Mouse (Mus musculus) stomach, embryonic 16.5 days (tissue): ENCODE measurements around the gene Bloc1s5. TPM values are rescaled to one million over a fixed set of nuclear protein-coding genes. Genes with fewer than 3 reads are reported as not detected.
A peak's percentile ranks its signal among the peaks of the same experiment; 100 is the strongest.

Source experiments
- ATAC-seq: fragments of 200-750 bp; cut with Nextera tagmentation; 2 replicates; pipeline ENCODE4 v1.8.0; 2017; ENCODE audit warnings: moderate number of reproducible peaks, moderate TSS enrichment; ENCODE audit not compliant: insufficient read depth, low FRiP score
- H3K27ac ChIP-seq: fragments of 300-500 bp; sonication (generic); 2 replicates; pipeline ENCODE4 v1.5.1; 2014; ENCODE audit warnings: low read length
- H3K27me3 ChIP-seq: fragments of 300-500 bp; sonication (generic); 2 replicates; pipeline ENCODE4 v1.6.1; 2014; ENCODE audit warnings: low read length, control low read depth, mixed read lengths; ENCODE audit not compliant: control insufficient read depth, insufficient read depth
- H3K36me3 ChIP-seq: fragments of 300-500 bp; sonication (generic); 2 replicates; pipeline ENCODE4 v1.6.1; 2014; ENCODE audit warnings: low read length; ENCODE audit not compliant: control insufficient read depth, insufficient read depth
- H3K4me1 ChIP-seq: fragments of 300-500 bp; sonication (generic); 2 replicates; pipeline ENCODE4 v1.6.1; 2014; ENCODE audit warnings: low read length, control low read depth, mixed read lengths; ENCODE audit not compliant: control insufficient read depth, insufficient read depth
- H3K4me2 ChIP-seq: fragments of 300-500 bp; sonication (generic); 2 replicates; pipeline ENCODE4 v1.6.1; 2014; ENCODE audit warnings: low read depth, low read length, mixed read lengths
- H3K4me3 ChIP-seq: fragments of 300-500 bp; sonication (generic); replicated peaks from 2 replicates; pipeline ENCODE4 v1.5.1; 2014; ENCODE audit warnings: mild to moderate bottlenecking, low read length
- H3K9ac ChIP-seq: fragments of 300-500 bp; sonication (generic); 2 replicates; pipeline ENCODE4 v1.6.1; 2014; ENCODE audit warnings: low read length
- H3K9me3 ChIP-seq: fragments of 300-500 bp; sonication (generic); replicated peaks from 2 replicates; pipeline ENCODE4 v1.6.1; 2016; ENCODE audit warnings: low read length, control low read depth; ENCODE audit not compliant: control insufficient read depth
- WGBS: fragments of 180-500 bp; shearing (Covaris S2); extraction: QIAGEN DNeasy Blood & Tissue Kit; methylation state at CpG from one replicate; pipeline ENCODE4 v1.1.7; 2014; 5-methylcytosine and 5-hydroxymethylcytosine counted together
- polyA plus RNA-seq: library from polyadenylated mRNA; unstranded; fragments of >200 nt; fragmentation: Nextera tagmentation; extraction: Ambion mirVana; gene quantifications from 2 replicates; pipeline ENCODE4 v1.2.1, GENCODE M21; 2015

Bloc1s5 gene
- polyA plus RNA-seq, 1 experiment from 2014 or later, result 18.5 TPM

DNA sequence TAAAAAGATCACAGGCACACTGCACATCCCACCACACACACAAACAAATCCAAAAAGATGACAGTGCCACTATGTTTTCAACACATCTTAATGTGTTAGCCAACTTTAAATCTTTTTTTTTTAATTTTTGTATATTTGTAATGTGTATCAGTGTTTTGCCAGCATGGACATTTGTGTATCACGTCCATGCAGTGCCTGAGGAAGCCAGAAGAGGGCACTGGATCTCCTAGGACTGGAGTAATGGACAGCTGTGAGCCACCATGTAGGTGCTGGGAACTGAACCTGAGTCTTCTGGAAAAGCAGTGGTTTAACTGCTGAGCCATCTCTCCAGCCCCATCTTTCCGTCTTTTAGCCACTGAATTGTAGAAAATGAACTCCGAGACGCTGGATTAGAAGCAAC, 22.7 kb downstream of the Bloc1s5 start:
- no peaks in the 10 kb centered on the region for H3K27me3 ChIP-seq
- 92% methylated on average over 4 of the region's 4 CpGs for WGBS

DNA sequence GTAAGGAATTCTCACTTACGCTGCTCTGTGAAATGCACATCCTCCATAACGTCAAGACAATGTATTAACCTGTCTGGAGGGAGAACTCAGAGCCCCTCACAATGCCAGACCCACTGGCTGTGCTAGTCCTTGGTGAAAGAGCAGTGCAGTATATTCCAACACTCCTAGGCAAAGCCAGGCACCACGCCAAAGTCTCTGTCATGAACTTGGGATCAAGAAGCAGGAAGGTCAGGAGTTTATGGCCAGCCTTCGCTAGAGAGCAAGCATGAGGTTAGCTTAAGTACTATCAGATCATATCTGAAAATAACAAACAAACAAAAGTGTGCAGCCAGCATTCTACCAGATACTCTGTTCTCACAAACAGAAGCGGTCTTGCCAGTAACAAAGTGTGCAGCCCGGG, 24.6 kb downstream of the Bloc1s5 start:
- 83% methylated on average over 6 of the region's 6 CpGs for WGBS
- no peaks in the 10 kb centered on the region for H3K36me3 ChIP-seq
- ATAC-seq, result no peak
- H3K27ac ChIP-seq, result no peak overlapping the region
- H3K4me2 ChIP-seq, result no peak overlapping the region
- H3K4me1 ChIP-seq, result 0 out of 2 replicates have a peak, but pooled peaks cover 4% of the 10 kb centered on the region
- H3K9me3 ChIP-seq, result no peaks in the 10 kb centered on the region; the same call in 1 of the 2 replicates
- no peaks in the 10 kb centered on the region for H3K27me3 ChIP-seq
- H3K4me3 ChIP-seq, result no peak overlapping the region
- no peak overlapping the region for H3K9ac ChIP-seq

More for the DNA sequence above, 22.7 kb downstream of the Bloc1s5 start:
- no peak for ATAC-seq
- Histone ChIP-seq H3K4me2 (no peak overlapping the region), H3K27ac (no peak overlapping the region), H3K36me3 (no peaks in the 10 kb centered on the region), H3K4me3 (no peak overlapping the region), H3K9me3 (no peaks in the 10 kb centered on the region; the same call in 1 of the 2 replicates), H3K4me1 (0 out of 2 replicates have a peak, but pooled peaks cover 4% of the 10 kb centered on the region), H3K9ac (no peak overlapping the region)

DNA sequence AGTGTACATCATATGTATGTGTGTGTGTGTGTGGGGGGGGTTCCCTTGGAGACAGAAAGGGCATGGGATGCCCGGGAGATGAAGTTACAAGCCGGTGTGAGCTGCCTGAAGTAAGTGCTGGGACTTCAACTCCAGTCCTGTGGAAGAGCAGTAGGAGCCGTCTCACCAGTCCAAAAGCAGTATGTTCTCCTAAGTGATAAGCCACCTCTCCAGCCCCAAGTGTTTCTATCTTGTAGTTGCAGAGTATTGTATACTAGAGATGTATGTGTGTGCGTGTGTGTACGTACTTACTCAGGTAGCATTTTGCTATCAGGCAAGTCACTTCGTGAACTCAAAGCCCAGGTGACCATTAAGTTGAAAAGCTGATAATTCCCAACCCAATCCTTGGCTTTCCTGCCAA, 27.8 kb downstream of the Bloc1s5 start:
- ATAC-seq, result no peak
- Histone ChIP-seq H3K9ac (no peak overlapping the region), H3K9me3 (no peaks in the 10 kb centered on the region), H3K27ac (no peak overlapping the region), H3K4me1 (peaks cover 10% of the 10 kb centered on the region; the same call in 1 of the 2 replicates), H3K27me3 (no peaks in the 10 kb centered on the region), H3K36me3 (no peaks in the 10 kb centered on the region), H3K4me2 (no peak overlapping the region), H3K4me3 (no peak overlapping the region)
- WGBS, result 86% methylated on average over 6 of the region's 6 CpGs

DNA sequence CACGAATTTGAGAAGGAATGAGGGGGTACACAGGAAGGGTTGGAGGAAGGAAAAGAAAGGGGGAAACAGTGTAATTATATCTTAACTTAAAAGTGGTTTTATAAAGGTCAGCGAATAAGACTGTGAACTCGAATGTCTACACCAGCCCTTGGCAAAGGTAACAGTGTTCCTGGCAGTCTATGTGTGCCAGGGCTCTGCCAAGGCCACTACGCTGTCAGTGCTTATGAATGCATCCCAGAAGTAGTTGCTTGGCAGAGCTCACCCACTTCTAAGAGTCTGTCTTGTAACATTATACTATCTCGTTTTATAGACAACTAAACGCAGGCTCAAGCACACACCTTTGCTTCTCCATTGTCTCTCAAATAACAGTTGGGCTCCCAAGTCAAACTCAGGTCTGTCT, 29.6 kb downstream of the Bloc1s5 start:
- H3K4me1 ChIP-seq, result peaks cover 12% of the 10 kb centered on the region; the same call in 1 of the 2 replicates
- no peaks in the 10 kb centered on the region for H3K36me3 ChIP-seq
- WGBS, result 78% methylated on average over 6 of the region's 6 CpGs
- H3K4me2 ChIP-seq, result no peak overlapping the region
- H3K27ac ChIP-seq, result no peak overlapping the region
- no peaks in the 10 kb centered on the region for H3K9me3 ChIP-seq
- no peak for ATAC-seq
- no peaks in the 10 kb centered on the region for H3K27me3 ChIP-seq
- H3K4me3 ChIP-seq, result no peak overlapping the region
- H3K9ac ChIP-seq, result no peak overlapping the region

DNA sequence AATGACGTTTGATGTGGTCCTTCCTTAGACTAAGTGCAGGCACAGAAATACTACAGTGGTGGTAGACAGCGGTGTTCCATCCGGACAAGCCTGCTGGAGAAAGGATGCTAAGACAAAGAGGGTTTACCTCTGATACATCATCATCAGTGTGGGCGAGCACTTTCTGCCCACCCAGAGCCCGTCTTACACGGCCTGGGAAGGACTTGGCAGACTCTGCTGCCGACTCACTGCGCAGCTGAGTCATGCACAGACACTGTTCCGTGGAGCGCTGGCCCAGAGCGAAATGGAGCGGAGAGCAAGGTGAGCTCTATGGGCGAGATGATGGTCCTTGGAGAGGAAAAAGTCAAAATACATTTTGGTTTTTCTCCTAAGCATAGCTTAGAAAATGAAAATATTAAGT, 31.9 kb downstream of the Bloc1s5 start:
- Histone ChIP-seq H3K27me3 (no peaks in the 10 kb centered on the region), H3K4me2 (no peak overlapping the region), H3K4me1 (peaks cover 12% of the 10 kb centered on the region; the same call in 1 of the 2 replicates), H3K9me3 (no peaks in the 10 kb centered on the region), H3K27ac (peak overlapping the region; percentile 29; the same call in 1 of the 2 replicates), H3K4me3 (no peak overlapping the region), H3K36me3 (no peaks in the 10 kb centered on the region), H3K9ac (no peak overlapping the region)
- ATAC-seq, result no peak
- 75% methylated on average over 13 of the region's 13 CpGs for WGBS

DNA sequence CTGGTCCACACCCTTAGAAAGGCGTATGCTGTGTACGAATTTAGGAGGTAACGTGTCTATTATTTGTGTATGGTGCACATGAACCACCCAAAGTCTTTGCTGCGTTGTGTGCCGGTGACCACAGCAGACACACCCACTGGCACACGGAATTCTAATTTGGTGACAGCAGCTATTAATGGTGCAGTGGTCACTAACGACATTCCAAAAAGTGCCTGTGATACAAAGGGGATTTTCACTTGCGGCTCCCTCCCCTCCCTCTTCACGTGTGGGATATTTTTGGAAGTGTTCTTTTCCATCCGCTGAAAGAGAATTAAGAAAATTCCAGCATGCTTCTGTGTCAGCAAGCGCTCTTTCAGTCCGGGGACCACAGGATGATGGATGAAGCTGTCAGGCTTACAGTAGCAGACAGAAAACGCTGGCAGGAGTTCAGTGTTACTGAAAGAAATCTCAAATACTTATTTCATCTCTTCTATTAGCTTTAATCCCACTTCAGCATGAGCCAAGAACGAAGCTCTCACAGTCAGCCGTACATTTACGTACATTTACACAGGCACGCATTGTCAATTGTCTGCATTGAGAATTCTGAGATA, 32.6 kb downstream of the Bloc1s5 start:
- 37% methylated on average over 17 of the region's 17 CpGs for WGBS
- ATAC-seq, result peak; percentile 33; the same call in 1 of the 2 replicates
- Histone ChIP-seq H3K9ac (no peak overlapping the region), H3K4me2 (peak overlapping the region; percentile 13), H3K9me3 (no peaks in the 10 kb centered on the region), H3K4me1 (peaks cover 12% of the 10 kb centered on the region; the same call in 1 of the 2 replicates), H3K27ac (peak overlapping the region; percentile 29; the same call in 1 of the 2 replicates), H3K27me3 (no peaks in the 10 kb centered on the region), H3K4me3 (no peak overlapping the region), H3K36me3 (no peaks in the 10 kb centered on the region)

DNA sequence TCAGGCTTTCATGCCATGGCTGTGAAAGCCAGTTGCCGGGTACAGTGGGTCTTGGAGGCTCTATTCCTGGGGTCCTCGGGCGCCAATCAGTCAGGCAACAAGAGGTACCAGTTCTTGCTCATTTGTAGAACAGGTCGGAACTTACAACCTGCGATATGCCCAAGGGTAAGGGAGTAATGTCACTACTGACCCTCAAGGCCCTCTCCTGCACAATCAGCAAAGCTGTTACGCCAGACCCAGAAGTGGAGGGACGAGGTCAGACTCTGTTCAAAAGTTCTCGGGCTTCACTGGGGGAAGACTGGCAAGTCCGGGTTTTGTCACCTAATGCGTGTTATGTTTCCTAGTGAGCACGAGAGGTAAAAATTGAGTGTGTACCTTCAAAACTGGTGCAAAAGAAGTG, 34.1 kb downstream of the Bloc1s5 start:
- Histone ChIP-seq H3K27me3 (no peaks in the 10 kb centered on the region), H3K9me3 (no peaks in the 10 kb centered on the region), H3K27ac (no peak overlapping the region), H3K36me3 (no peaks in the 10 kb centered on the region), H3K4me1 (peaks cover 12% of the 10 kb centered on the region; the same call in 1 of the 2 replicates), H3K4me3 (no peak overlapping the region), H3K4me2 (no peak overlapping the region), H3K9ac (no peak overlapping the region)
- no peak for ATAC-seq
- 80% methylated on average over 11 of the region's 11 CpGs for WGBS

DNA sequence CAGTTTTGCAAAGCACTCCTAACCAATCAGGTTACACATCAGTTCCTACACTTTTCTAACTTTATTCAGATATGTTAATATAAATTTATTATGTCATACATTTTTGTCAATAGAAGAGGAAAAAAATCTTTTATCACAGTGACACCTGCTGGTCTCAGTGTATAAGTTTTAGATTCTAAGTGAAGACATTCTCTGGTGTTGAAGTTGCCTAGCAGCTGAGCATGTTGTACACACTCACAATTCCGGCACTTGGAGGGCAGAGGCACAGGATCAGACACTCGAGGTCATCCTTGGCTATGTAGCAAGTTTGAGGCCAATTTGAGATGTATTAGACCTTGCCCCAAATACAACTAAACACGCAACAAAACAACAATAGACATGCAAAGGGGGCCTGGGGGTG, 37.8 kb downstream of the Bloc1s5 start:
- no peaks in the 10 kb centered on the region for H3K27me3 ChIP-seq
- no peaks in the 10 kb centered on the region for H3K9me3 ChIP-seq
- no peak overlapping the region for H3K4me3 ChIP-seq
- H3K4me2 ChIP-seq, result no peak overlapping the region
- H3K36me3 ChIP-seq, result no peaks in the 10 kb centered on the region
- H3K27ac ChIP-seq, result no peak overlapping the region
- no peak overlapping the region for H3K9ac ChIP-seq
- 65% methylated on average over 3 of the region's 3 CpGs for WGBS
- H3K4me1 ChIP-seq, result 0 out of 2 replicates have a peak, but pooled peaks cover 2% of the 10 kb centered on the region
- no peak for ATAC-seq

DNA sequence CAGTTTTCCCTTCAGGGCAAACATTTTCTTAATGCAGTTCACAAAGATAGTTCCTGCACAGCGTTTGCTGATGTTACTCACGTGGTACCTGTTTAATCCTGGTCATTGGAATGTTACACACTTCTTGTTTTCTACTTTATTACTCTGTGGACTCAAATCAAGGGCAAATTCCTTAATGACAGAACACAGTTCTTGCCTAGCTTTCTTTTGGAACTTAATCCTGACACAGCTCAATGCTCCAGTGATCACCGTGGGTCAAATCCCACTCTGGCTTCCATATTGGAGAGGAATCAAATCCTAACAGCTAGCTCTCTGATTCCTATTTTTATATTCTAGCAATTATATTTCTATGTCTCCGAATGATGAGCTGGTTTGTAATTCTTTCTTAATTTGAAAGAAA, 38.4 kb downstream of the Bloc1s5 start:
- no peak for ATAC-seq
- H3K4me3 ChIP-seq, result no peak overlapping the region
- no peaks in the 10 kb centered on the region for H3K27me3 ChIP-seq
- no peaks in the 10 kb centered on the region for H3K9me3 ChIP-seq
- no peaks in the 10 kb centered on the region for H3K4me1 ChIP-seq
- H3K36me3 ChIP-seq, result no peaks in the 10 kb centered on the region
- 74% methylated on average over 4 of the region's 4 CpGs for WGBS
- H3K4me2 ChIP-seq, result no peak overlapping the region
- H3K27ac ChIP-seq, result no peak overlapping the region
- H3K9ac ChIP-seq, result no peak overlapping the region
